Mouse (Mus musculus) CH12.LX (cell line): ENCODE results near the gene Kcnk6.

Experiments
- CTCF ChIP-seq, 2 experiments: IDR thresholded peaks in 1 of 2; conservative IDR thresholded peaks in 1 of 2; 2 replicates each; pipeline ENCODE4 v1.5.1; 2011 to 2012; ENCODE audit warnings: low read depth in 2 of 2, low read length in 2 of 2, improper control_type of control experiment in 1 of 2, inconsistent platforms in 1 of 2, mild to moderate bottlenecking in 1 of 2, moderate library complexity in 1 of 2
- HCFC1 ChIP-seq: IDR thresholded peaks from 2 replicates; pipeline ENCODE4 v1.6.1; 2012; ENCODE audit warnings: low read depth, mild to moderate bottlenecking, inconsistent platforms, low read length, improper control_type of control experiment
- MXI1 ChIP-seq: IDR thresholded peaks from 2 replicates; pipeline ENCODE4 v1.6.1; 2011; ENCODE audit warnings: mild to moderate bottlenecking, low read depth, low read length, improper control_type of control experiment
- POLR2A ChIP-seq: IDR thresholded peaks from 2 replicates; pipeline ENCODE4 v1.6.1; 2011; ENCODE audit warnings: low read depth, mild to moderate bottlenecking, improper control_type of control experiment, low read length
- UBTF ChIP-seq: IDR thresholded peaks from 2 replicates; pipeline ENCODE4 v1.6.1; 2012; ENCODE audit warnings: low read depth, mild to moderate bottlenecking, inconsistent platforms, low read length, improper control_type of control experiment, moderate library complexity
- ZNF384 ChIP-seq: IDR thresholded peaks from 2 replicates; pipeline ENCODE4 v1.6.1; 2012; ENCODE audit warnings: low read depth, low read length, improper control_type of control experiment, inconsistent platforms

DNA sequence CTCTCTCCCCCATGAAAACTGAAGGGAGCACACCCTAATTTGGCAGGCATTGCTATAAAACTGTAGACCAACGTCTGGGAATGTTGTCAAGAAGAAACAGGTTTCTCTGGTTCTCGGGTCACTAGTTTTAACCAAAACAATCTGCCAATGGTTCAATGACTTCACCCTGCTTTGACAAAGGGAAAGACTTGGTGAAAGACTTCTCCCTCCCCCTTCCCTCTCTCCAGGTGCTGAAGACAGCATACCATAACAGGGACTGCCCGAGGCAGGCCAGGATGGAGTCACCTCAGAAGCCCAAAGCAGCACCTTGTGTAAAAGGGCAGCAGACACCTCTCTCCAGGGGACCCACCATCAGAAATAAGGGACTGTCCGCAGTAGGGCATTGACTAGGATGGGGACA is 34.6 kb upstream of the Kcnk6 start:
- no peak for TF ChIP-seq ZNF384
- TF ChIP-seq UBTF: no peak
- TF ChIP-seq CTCF (conservative IDR thresholded peaks at IDR 0.05 in 1 of 2, IDR thresholded peaks at IDR 0.05 in 1 of 2; ENCODE audit: low read depth in 2 of 2, low read length in 2 of 2): no peak
- TF ChIP-seq POLR2A: no peak
- TF ChIP-seq MXI1: no peak
- no peak for TF ChIP-seq HCFC1
